Mouse (Mus musculus): ENCODE measurements around the gene Rnf141.

DNA sequence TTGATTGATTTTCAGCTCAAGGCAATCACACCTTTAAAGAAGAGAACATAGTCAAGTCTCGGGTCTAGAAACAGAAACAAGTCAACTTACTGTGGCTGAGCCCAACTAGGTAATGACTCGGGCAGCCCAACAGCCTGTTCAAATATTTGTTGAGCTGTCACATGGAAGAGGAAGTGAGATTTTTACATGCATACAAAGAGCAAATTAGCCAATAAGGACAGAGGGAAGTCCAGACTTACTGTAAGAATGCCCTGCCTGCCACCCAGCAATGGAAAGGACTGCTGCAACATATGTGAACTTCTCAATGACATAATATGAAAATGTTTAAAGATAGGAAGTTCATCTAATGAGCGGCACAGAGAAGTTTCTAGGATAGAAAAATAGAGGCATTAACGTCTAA, 3.9 kb downstream of the Rnf141 start:
- TF ChIP-seq CTCF (IDR thresholded peaks at IDR 0.05; ENCODE audit: extremely low read depth, insufficient read depth, insufficient read length, insufficient replicate concordance): no peak
- no peak for TF ChIP-seq POLR2A (IDR thresholded peaks at IDR 0.05; ENCODE audit: low read depth, low read length)
